Mouse (Mus musculus) kidney, adult 2 months (tissue): ENCODE measurements around the gene Vsx1. TPM values are rescaled to one million over a fixed set of nuclear protein-coding genes. Genes with fewer than 3 reads are reported as not detected.

Experiments used
- DNase-seq: peaks from one replicate; pipeline ENCODE4 v3.0.0; 2021
- H3K27ac ChIP-seq: fragments of 200-500 bp; 2 replicates; pipeline ENCODE4 v1.5.1; 2012; ENCODE audit warnings: low read depth, low read length, control low read depth, inconsistent platforms; ENCODE audit not compliant: insufficient read depth
- H3K27me3 ChIP-seq: fragments of 200-500 bp; replicated peaks from 2 replicates; pipeline ENCODE4 v1.6.1; 2012; ENCODE audit warnings: mild to moderate bottlenecking, moderate library complexity, low read length, inconsistent platforms; ENCODE audit not compliant: control insufficient read depth, insufficient read depth
- H3K36me3 ChIP-seq: fragments of 200-500 bp; 2 replicates; pipeline ENCODE4 v1.6.1; 2012; ENCODE audit warnings: mild to moderate bottlenecking, moderate library complexity, low read length, inconsistent platforms; ENCODE audit not compliant: control insufficient read depth, insufficient read depth
- H3K4me1 ChIP-seq: fragments of 200-500 bp; 2 replicates; pipeline ENCODE4 v1.6.1; 2011; ENCODE audit warnings: low read length; ENCODE audit not compliant: control insufficient read depth, insufficient read depth
- H3K4me3 ChIP-seq: fragments of 200-500 bp; 2 replicates; pipeline ENCODE4 v1.5.1; 2011; ENCODE audit warnings: mild to moderate bottlenecking, low read depth, low read length, control low read depth; ENCODE audit not compliant: insufficient read depth
- CTCF ChIP-seq: fragments of 200-500 bp; conservative IDR thresholded peaks from 2 replicates; pipeline ENCODE4 v1.5.1; 2011; ENCODE audit warnings: low read depth, mild to moderate bottlenecking, control low read depth, low read length, moderate library complexity, mixed read lengths; ENCODE audit not compliant: insufficient read depth, insufficient read length
- POLR2A ChIP-seq: fragments of 200-500 bp; IDR thresholded peaks from one replicate; pipeline ENCODE4 v1.6.1; 2011; ENCODE audit warnings: low read depth, low read length, control low read depth
- WGBS: fragments of 180-500 bp; shearing (Covaris S2); methylation state at CpG from one replicate; pipeline ENCODE4 v1.1.7; 2018; 5-methylcytosine and 5-hydroxymethylcytosine counted together
- polyA plus RNA-seq: library from polyadenylated mRNA; depleted of rRNA; stranded (reverse); fragments of >200 nt; gene quantifications from 2 replicates; pipeline ENCODE4 v1.2.3, GENCODE M21; 2012

Gene Vsx1
- polyA plus RNA-seq, 1 experiment, result not detected

DNA sequence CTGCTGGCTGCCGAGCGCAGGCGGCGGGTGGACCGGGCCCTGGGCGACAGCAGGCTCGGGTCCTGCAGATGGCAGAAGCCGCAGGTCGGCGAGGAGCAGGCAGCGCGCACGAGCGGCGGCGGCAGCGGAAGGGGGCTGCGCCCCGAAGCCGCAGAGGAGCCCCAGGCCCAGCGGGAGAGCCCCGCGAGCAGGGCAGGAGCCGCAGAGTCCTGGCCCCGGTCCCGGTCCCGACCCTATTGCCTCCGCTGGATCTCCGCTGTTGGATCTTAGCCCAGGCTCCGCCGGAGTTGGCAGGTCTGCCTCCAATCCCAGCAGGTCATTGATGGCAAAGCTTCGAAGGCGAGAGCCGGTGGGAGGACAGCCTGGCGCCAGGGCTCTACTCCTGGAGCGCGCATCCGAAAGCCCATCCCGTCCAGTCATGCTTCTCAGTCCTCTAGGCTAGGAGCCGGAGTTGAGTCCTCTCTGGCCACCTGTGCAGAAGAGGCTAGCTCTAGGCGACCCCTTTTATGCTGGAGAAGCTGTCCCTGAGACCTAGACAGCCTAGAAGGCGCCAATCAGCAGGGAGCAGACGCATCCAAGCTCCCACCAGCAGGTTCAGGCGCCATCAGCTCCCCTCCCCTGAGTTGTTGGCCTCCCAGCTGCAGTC lies 496 bp downstream of the Vsx1 start:
- DNase-seq, result peak; percentile 79
- 2% methylated on average over 44 of the region's 44 CpGs for WGBS
- Histone ChIP-seq H3K27me3 (peaks cover 1% of the 10 kb centered on the region; the same call in 1 of the 2 replicates), H3K4me3 (peak overlapping the region; percentile 6; the same call in 1 of the 2 replicates), H3K36me3 (no peaks in the 10 kb centered on the region), H3K27ac (no peak overlapping the region), H3K4me1 (no peaks in the 10 kb centered on the region)
- TF ChIP-seq POLR2A, result no peak

DNA sequence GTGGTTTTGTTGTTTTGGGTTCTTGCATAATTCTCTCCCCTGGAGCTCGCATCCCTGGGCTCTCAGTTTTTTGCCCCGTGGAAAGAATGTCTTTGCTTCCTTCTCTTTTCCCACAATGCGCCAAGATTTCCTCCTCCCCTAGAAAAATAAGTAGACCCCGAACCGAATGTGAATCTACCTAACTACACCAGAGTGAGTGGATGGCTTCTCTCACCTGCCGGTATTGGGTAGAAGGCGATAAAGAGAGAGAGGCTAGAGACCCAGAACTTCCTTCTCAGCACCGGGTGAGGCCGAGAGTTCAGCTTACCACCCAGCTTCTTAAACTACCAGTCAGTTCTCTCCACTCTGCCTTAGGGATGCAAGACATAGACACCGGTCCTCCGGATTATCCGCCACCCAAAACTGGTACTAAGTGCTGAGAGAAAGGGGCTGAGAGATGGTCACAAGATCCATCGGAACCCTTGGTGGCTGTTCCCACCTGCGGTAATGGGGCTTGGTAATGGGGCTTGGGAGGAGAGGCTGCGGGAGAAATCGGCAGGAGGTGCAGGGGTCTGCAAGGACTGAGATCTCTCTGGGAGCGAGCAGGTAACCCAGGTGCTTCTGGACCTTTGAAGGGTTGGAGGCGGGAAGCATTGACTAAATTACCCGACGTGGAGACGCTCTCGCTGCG lies 1.2 kb downstream of the Vsx1 start:
- Histone ChIP-seq H3K27ac (no peak overlapping the region), H3K27me3 (peaks cover 1% of the 10 kb centered on the region; the same call in 1 of the 2 replicates), H3K4me1 (no peaks in the 10 kb centered on the region), H3K4me3 (no peak overlapping the region), H3K36me3 (no peaks in the 10 kb centered on the region)
- WGBS, result 4% methylated on average over 23 of the region's 23 CpGs
- no peak for DNase-seq
- TF ChIP-seq POLR2A (no peak), CTCF (no peak)

DNA sequence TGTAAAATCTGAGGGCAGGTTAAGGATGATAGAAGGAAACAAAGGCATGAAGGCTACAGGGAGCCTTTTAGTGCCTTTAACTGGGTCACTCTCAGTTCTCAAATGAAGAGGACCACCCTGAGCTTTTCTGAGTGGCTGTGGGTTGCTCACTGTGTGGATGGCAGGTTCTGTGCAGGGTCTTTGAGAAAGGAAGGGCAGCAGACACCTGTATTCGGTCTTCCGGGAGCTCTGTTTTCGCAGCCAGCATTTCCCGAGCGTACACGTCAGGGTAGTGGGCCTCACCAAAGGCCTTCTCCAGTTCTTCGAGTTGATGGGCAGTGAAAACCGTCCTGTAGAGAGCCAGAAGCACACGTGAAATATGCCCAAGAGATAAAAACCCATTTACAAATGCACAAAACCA lies 3.8 kb downstream of the Vsx1 start:
- 90% methylated on average over 9 of the region's 9 CpGs for WGBS
- Histone ChIP-seq H3K4me1 (no peaks in the 10 kb centered on the region), H3K27me3 (peaks cover 1% of the 10 kb centered on the region; the same call in 1 of the 2 replicates)

DNA sequence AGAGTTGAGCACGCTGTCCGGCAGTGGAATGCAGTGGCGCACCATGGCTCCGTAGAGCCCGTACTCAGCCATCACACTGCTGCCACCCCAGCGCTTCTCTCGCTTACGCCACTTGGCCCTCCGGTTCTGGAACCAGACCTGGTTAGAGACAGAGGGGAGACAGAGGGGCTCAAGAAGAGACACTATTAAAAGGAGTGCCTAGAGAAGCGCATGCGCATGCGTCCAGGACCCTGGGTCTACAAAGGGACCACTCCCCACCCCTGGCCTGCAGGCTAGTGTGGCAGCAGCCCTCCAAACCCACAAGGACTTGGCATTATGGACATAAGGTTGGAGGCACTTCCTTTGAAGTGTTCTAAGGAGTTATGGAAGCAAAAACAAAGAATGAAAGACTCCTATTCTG lies 4.7 kb downstream of the Vsx1 start:
- no peaks in the 10 kb centered on the region for H3K36me3 ChIP-seq
- WGBS, result 87% methylated on average over 12 of the region's 12 CpGs
- no peaks in the 10 kb centered on the region for H3K4me1 ChIP-seq
- DNase-seq, result no peak
- H3K4me3 ChIP-seq, result no peak overlapping the region
- H3K27me3 ChIP-seq, result no peaks in the 10 kb centered on the region; the same call in 1 of the 2 replicates
- TF ChIP-seq POLR2A (no peak), CTCF (no peak)
- no peak overlapping the region for H3K27ac ChIP-seq

More for the DNA sequence above, 3.8 kb downstream of the Vsx1 start:
- H3K4me3 ChIP-seq, result no peak overlapping the region
- no peaks in the 10 kb centered on the region for H3K36me3 ChIP-seq
- DNase-seq, result no peak
- TF ChIP-seq POLR2A (no peak), CTCF (no peak)
- no peak overlapping the region for H3K27ac ChIP-seq

DNA sequence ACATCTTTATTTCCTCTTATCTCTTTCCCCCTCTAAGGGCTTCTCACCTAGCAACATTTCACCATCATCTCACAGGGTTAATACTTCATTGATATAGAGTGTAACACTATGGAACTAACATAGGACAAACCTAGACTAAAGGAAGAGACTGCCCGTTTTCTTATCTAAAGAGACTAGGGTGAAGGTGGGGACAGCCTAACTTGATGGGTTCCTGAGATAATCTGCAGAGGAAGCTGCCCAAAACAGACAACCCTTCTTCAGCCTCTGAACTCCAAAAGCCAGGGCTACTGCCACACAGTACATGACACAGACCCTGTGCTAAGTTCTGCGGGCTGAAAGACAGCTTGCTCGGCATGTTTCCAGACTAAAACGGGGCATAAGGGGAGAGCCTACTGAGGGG lies 7.6 kb downstream of the Vsx1 start:
- 49% methylated on average over 4 of the region's 4 CpGs for WGBS
- DNase-seq, result no peak
- TF ChIP-seq CTCF (no peak), POLR2A (no peak)

DNA sequence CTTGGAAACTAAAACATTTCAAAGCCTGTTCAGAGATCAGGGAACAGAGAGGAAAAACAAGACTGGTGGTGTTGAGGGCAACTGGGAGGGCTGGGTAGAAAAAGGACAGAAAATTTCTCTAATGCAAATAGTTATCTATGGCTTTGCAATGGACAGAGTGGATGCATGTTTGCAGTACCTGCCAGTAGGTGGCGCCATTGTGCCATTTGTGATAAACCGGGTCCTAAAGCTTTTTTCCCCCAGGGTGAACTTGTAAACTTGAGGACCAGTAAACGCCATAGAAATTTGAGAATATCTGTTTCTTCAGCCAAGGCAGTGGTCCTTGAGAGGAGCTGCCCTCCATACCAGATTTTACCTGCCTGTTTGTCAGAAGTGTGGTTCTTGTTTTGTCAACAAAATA lies 10.8 kb downstream of the Vsx1 start:
- Histone ChIP-seq H3K27ac (no peak overlapping the region), H3K27me3 (no peaks in the 10 kb centered on the region), H3K36me3 (no peaks in the 10 kb centered on the region), H3K4me3 (no peak overlapping the region), H3K4me1 (no peaks in the 10 kb centered on the region; the same call in 1 of the 2 replicates)
- TF ChIP-seq CTCF (peak; percentile 89), POLR2A (no peak)
- WGBS, result 0% methylated on average over 3 of the region's 3 CpGs
- DNase-seq, result peak; percentile 67

More for the DNA sequence above, 7.6 kb downstream of the Vsx1 start:
- no peaks in the 10 kb centered on the region for H3K27me3 ChIP-seq
- no peaks in the 10 kb centered on the region; the same call in 1 of the 2 replicates for H3K4me1 ChIP-seq
- H3K27ac ChIP-seq, result no peak overlapping the region
- H3K36me3 ChIP-seq, result no peaks in the 10 kb centered on the region
- no peak overlapping the region for H3K4me3 ChIP-seq

DNA sequence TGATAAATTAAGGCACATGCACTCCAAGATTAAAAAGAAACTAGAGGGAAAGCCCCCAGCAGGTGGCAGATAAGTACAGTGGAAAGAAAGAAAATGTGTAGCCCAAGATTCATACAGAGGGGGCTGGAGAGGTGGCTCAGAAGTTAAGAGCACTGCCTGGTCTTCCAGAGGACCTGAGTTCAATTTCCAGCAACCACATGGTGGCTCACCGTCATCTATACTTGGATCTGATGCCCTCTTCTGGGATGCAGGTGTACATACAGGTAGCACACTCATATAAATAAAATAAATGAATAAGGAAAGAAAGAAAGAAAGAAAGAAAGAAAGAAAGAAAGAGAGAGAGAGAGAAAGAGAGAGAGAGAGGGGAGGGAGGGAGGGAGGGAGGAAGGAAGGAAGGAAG lies 13.6 kb downstream of the Vsx1 start:
- H3K4me1 ChIP-seq, result no peaks in the 10 kb centered on the region; the same call in 1 of the 2 replicates
- 5% methylated on average over 1 of the region's 1 CpGs for WGBS
- no peaks in the 10 kb centered on the region for H3K27me3 ChIP-seq
- no peak for DNase-seq
- H3K4me3 ChIP-seq, result no peak overlapping the region
- H3K36me3 ChIP-seq, result no peaks in the 10 kb centered on the region
- no peak overlapping the region for H3K27ac ChIP-seq
- 0 out of 2 replicates have a peak, but pooled peaks have one; percentile 15 for TF ChIP-seq CTCF
- no peak for TF ChIP-seq POLR2A
